Mouse (Mus musculus): ENCODE results near the gene Cpped1. TPM values are rescaled to one million over a fixed set of nuclear protein-coding genes. Genes with fewer than 3 reads are reported as not detected.
A peak's percentile ranks its signal among the peaks of the same experiment; 100 is the strongest.

Gene Cpped1
- total and polyA plus RNA-seq, 2 experiments from 2014 or later: 16.5 to 19.1 TPM

GRCm38 (mm10) chr16:11845309-11845708, 63.9 kb downstream of the Cpped1 start:
- H3K9ac ChIP-seq: no peak overlapping the region
- H3K4me3 ChIP-seq (ENCODE audit: low read depth, low read length): no peak overlapping the region
- no peaks in the 10 kb centered on the region for H3K36me3 ChIP-seq (ENCODE audit: insufficient read depth)
- WGBS: 58% methylated on average over 5 of the region's 5 CpGs
- no peaks in the 10 kb centered on the region for H3K9me3 ChIP-seq (ENCODE audit: low read length)
- H3K27ac ChIP-seq (ENCODE audit: low read depth, low read length): no peak overlapping the region
- DNase-seq: no peak
- H3K4me1 ChIP-seq (ENCODE audit: insufficient read depth): peaks cover 5% of the 10 kb centered on the region; the same call in 1 of the 2 replicates
- TF ChIP-seq CTCF (IDR thresholded peaks at IDR 0.05; ENCODE audit: low read depth): no peak
- H3K4me2 ChIP-seq (ENCODE audit: low read depth): no peak overlapping the region
- H3K27me3 ChIP-seq (ENCODE audit: insufficient read depth, low read length): no peaks in the 10 kb centered on the region
- ATAC-seq: peak; percentile 85; the same call in 1 of the 2 replicates

DNA sequence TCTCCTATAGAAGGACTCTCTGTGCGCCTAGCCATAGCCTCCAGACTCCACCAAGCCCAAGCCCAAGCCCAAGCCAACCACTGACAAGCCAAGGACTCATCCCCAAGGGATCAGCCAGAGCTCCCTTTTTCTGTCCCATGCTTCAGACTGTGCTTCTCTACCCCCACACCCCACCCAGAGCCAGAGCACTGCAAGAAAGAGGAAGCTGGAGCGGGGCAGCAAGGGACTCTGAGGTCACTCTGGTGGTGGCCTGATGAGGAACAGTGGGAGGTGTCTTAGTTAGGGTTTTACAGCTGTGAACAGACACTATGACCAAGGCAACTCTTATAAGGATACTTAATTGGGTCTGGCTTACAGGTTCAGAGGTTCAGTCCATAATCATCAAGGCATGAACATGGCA, 65.8 kb downstream of the Cpped1 start:
- Histone ChIP-seq H3K9me3 (ENCODE audit: low read length) (no peaks in the 10 kb centered on the region), H3K4me3 (ENCODE audit: low read depth, low read length) (no peak overlapping the region), H3K9ac (no peak overlapping the region), H3K27ac (ENCODE audit: low read depth, low read length) (no peak overlapping the region), H3K4me2 (ENCODE audit: low read depth) (no peak overlapping the region), H3K4me1 (ENCODE audit: insufficient read depth) (peaks cover 5% of the 10 kb centered on the region; the same call in 1 of the 2 replicates), H3K36me3 (ENCODE audit: insufficient read depth) (no peaks in the 10 kb centered on the region), H3K27me3 (ENCODE audit: insufficient read depth, low read length) (no peaks in the 10 kb centered on the region)
- TF ChIP-seq CTCF (IDR thresholded peaks at IDR 0.05; ENCODE audit: low read depth): no peak
- 93% methylated on average over 2 of the region's 2 CpGs for WGBS
- DNase-seq (no peak), ATAC-seq (no peak)

DNA sequence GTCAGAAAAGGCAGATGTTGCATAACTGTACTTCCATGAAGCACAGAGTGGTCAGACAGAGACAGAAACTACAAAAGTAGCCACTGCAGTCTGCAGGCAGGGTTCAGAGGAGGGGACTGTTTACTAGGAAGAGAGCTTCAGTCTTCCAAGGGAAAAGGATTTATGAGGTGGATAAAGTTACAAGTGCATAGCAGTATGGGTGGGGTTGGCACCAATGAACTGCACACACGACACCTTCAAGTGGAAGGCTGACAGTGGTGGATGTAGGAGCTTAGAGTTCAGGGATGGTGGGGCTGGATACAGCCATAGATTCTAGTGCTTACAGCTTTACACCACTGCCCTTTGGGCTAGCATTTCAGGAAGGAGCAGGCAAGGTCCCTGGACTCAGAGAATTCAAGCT, 75.8 kb downstream of the Cpped1 start:
- ATAC-seq: no peak
- no peak for TF ChIP-seq CTCF (IDR thresholded peaks at IDR 0.05; ENCODE audit: low read depth)

GRCm38 (mm10) chr16:11828816-11829215, 80.4 kb downstream of the Cpped1 start:
- 0 out of 2 replicates have a peak, but pooled peaks cover 6% of the 10 kb centered on the region for H3K4me1 ChIP-seq (ENCODE audit: insufficient read depth)
- no peak for TF ChIP-seq CTCF (IDR thresholded peaks at IDR 0.05; ENCODE audit: low read depth)
- H3K36me3 ChIP-seq (ENCODE audit: insufficient read depth): no peaks in the 10 kb centered on the region
- no peak overlapping the region for H3K4me3 ChIP-seq (ENCODE audit: low read depth, low read length)
- DNase-seq (no peak), ATAC-seq (no peak)
- H3K9me3 ChIP-seq (ENCODE audit: low read length): no peaks in the 10 kb centered on the region
- H3K4me2 ChIP-seq (ENCODE audit: low read depth): no peak overlapping the region
- no peak overlapping the region for H3K27ac ChIP-seq (ENCODE audit: low read depth, low read length)
- 90% methylated on average over 1 of the region's 1 CpGs for WGBS
- no peak overlapping the region for H3K9ac ChIP-seq
- no peaks in the 10 kb centered on the region for H3K27me3 ChIP-seq (ENCODE audit: insufficient read depth, low read length)

More for the DNA sequence above, 75.8 kb downstream of the Cpped1 start:
- Histone ChIP-seq H3K27ac (ENCODE audit: low read depth, low read length) (no peak overlapping the region), H3K9me3 (ENCODE audit: low read length) (no peaks in the 10 kb centered on the region), H3K4me1 (ENCODE audit: insufficient read depth) (no peaks in the 10 kb centered on the region), H3K27me3 (ENCODE audit: insufficient read depth, low read length) (no peaks in the 10 kb centered on the region), H3K4me3 (ENCODE audit: low read depth, low read length) (no peak overlapping the region), H3K36me3 (ENCODE audit: insufficient read depth) (no peaks in the 10 kb centered on the region), H3K9ac (no peak overlapping the region), H3K4me2 (ENCODE audit: low read depth) (no peak overlapping the region)
- WGBS: 96% methylated on average over 1 of the region's 1 CpGs
- DNase-seq: no peak

DNA sequence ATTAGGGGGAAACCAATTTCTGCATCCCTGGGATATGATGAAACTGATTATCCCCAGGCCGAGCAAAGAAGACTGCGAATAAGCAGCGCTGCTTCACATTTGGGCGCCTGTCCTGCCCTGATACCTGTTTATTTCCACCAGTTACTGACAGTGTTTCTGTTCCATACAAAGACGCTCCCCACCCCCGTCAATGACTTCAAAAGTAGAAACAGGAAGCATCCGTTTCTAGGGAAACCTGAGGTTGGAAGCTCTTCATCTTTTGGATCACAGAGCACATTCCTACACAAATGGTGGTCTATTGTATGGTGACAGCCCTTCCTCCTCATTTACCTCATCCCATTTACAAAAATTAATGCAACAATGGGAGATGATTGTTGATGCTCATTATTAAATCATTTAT, 84.4 kb downstream of the Cpped1 start:
- ATAC-seq: peak; percentile 93
- no peak for TF ChIP-seq CTCF (IDR thresholded peaks at IDR 0.05; ENCODE audit: low read depth)
- Histone ChIP-seq H3K4me1 (ENCODE audit: insufficient read depth) (0 out of 2 replicates have a peak, but pooled peaks cover 6% of the 10 kb centered on the region), H3K4me2 (ENCODE audit: low read depth) (no peak overlapping the region), H3K4me3 (ENCODE audit: low read depth, low read length) (no peak overlapping the region), H3K36me3 (ENCODE audit: insufficient read depth) (no peaks in the 10 kb centered on the region), H3K27me3 (ENCODE audit: insufficient read depth, low read length) (no peaks in the 10 kb centered on the region), H3K27ac (ENCODE audit: low read depth, low read length) (peak overlapping the region; percentile 77), H3K9me3 (ENCODE audit: low read length) (no peaks in the 10 kb centered on the region), H3K9ac (no peak overlapping the region)
- 48% methylated on average over 7 of the region's 7 CpGs for WGBS
- DNase-seq: peak; percentile 74

DNA sequence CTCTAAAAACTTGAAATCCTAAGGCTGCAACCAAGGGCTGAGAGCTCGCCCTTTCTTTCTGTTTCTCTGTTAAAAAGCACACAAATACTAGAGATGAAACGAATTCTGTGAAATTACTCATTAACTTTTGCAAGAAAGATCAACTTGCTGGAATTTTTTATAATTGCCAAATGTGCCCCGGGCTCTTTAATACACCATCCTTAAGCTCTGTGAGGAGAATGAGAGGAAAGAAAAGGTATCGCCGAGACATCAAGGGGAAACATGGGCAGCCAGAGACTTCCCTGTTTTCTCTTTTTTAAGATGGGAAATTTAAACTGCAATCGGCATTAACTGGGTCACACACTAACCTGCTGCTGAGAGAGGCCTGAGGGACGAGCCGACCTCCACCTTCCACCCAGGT, 84.9 kb downstream of the Cpped1 start:
- H3K9ac ChIP-seq: no peak overlapping the region
- no peak overlapping the region for H3K4me2 ChIP-seq (ENCODE audit: low read depth)
- no peaks in the 10 kb centered on the region for H3K36me3 ChIP-seq (ENCODE audit: insufficient read depth)
- no peaks in the 10 kb centered on the region for H3K27me3 ChIP-seq (ENCODE audit: insufficient read depth, low read length)
- peak overlapping the region; percentile 77 for H3K27ac ChIP-seq (ENCODE audit: low read depth, low read length)
- no peak for DNase-seq
- 0 out of 2 replicates have a peak, but pooled peaks cover 6% of the 10 kb centered on the region for H3K4me1 ChIP-seq (ENCODE audit: insufficient read depth)
- H3K9me3 ChIP-seq (ENCODE audit: low read length): no peaks in the 10 kb centered on the region
- TF ChIP-seq CTCF (IDR thresholded peaks at IDR 0.05; ENCODE audit: low read depth): no peak
- whole genome bisulfite sequencing: 65% methylated on average over 8 of the region's 8 CpGs
- ATAC-seq: no peak
- no peak overlapping the region for H3K4me3 ChIP-seq (ENCODE audit: low read depth, low read length)

GRCm38 (mm10) chr16:11820791-11821190, 88.5 kb downstream of the Cpped1 start:
- DNase-seq: no peak
- H3K27me3 ChIP-seq (ENCODE audit: insufficient read depth, low read length): no peaks in the 10 kb centered on the region
- ATAC-seq: no peak
- 0 out of 2 replicates have a peak, but pooled peaks cover 7% of the 10 kb centered on the region for H3K4me1 ChIP-seq (ENCODE audit: insufficient read depth)
- no peak overlapping the region for H3K4me2 ChIP-seq (ENCODE audit: low read depth)
- H3K27ac ChIP-seq (ENCODE audit: low read depth, low read length): no peak overlapping the region
- no peaks in the 10 kb centered on the region for H3K36me3 ChIP-seq (ENCODE audit: insufficient read depth)
- no peak overlapping the region for H3K9ac ChIP-seq
- no peaks in the 10 kb centered on the region for H3K9me3 ChIP-seq (ENCODE audit: low read length)
- no peak overlapping the region for H3K4me3 ChIP-seq (ENCODE audit: low read depth, low read length)
- WGBS: 85% methylated on average over 7 of the region's 7 CpGs
- TF ChIP-seq CTCF (IDR thresholded peaks at IDR 0.05; ENCODE audit: low read depth): no peak

All from forebrain, postnatal 0 days (tissue).